Mouse (Mus musculus) cerebellum, adult 9-11 months (tissue): ENCODE measurements around the gene Tmem106b.
A peak's percentile ranks its signal among the peaks of the same experiment; 100 is the strongest.

Experiments used
- DNase-seq: peaks from one replicate; pipeline ENCODE4 v3.0.0; 2022

Gene Tmem106b

GRCm38 (mm10) chr6:13069302-13070146 is at the start of gene Tmem106b:
Gene Tmem106b, plus strand, starts transcription at chr6:13069759.
- DNase-seq = peak; percentile 97

GRCm38 (mm10) chr6:13021245-13022100 is 48.1 kb upstream of the Tmem106b start:
- no peak for DNase-seq

GRCm38 (mm10) chr6:13030558-13030957 is 39.0 kb upstream of the Tmem106b start:
- DNase-seq = no peak

GRCm38 (mm10) chr6:13030961-13031360 is 38.6 kb upstream of the Tmem106b start:
- DNase-seq = no peak

GRCm38 (mm10) chr6:13052408-13053200 is 17.0 kb upstream of the Tmem106b start:
- DNase-seq = no peak

GRCm38 (mm10) chr6:13061276-13062039 is 8.1 kb upstream of the Tmem106b start:
- DNase-seq = no peak

GRCm38 (mm10) chr6:13062063-13062462 is 7.5 kb upstream of the Tmem106b start:
- DNase-seq = no peak

GRCm38 (mm10) chr6:13062691-13063255 is 6.8 kb upstream of the Tmem106b start:
- DNase-seq = no peak

- no peak for DNase-seq
Measured at GRCm38 (mm10) chr6:13070147-13070425, 527 bp downstream of the Tmem106b start.

GRCm38 (mm10) chr6:13070485-13070884 is 926 bp downstream of the Tmem106b start:
- DNase-seq = peak; percentile 38

GRCm38 (mm10) chr6:13073036-13073435 is 3.5 kb downstream of the Tmem106b start:
- DNase-seq = no peak

GRCm38 (mm10) chr6:13073876-13074275 is 4.3 kb downstream of the Tmem106b start:
- DNase-seq = no peak

- peak; percentile 29 for DNase-seq
Measured at GRCm38 (mm10) chr6:13082881-13083280, 13.3 kb downstream of the Tmem106b start.

- no peak for DNase-seq
Measured at GRCm38 (mm10) chr6:13096656-13097435, 27.3 kb downstream of the Tmem106b start.

- DNase-seq = no peak
Measured at GRCm38 (mm10) chr6:13100137-13100536, 30.6 kb downstream of the Tmem106b start.

GRCm38 (mm10) chr6:13108662-13109061 is 39.1 kb downstream of the Tmem106b start:
- no peak for DNase-seq

- no peak for DNase-seq
Measured at GRCm38 (mm10) chr6:13137255-13137654, 67.7 kb downstream of the Tmem106b start.
